In genomic region chr16:37940291-37940690, GRCm38 (mm10) we compare ENCODE assay signal across 18 mouse cellular contexts. TPM values are rescaled to one million over a fixed set of nuclear protein-coding genes. Genes with fewer than 3 reads are reported as not detected.
DNase-seq lines count a peak whose midpoint lies in the region; ATAC-seq and TF ChIP-seq lines count a peak whose summit lies in the region.
"Had no signal": no experiment of that assay in that cellular context is flagged by ENCODE, and none has a peak within 500 bp of the region (broad histone marks: within the 10 kb centered on the region; RNA-seq: fewer than 3 reads in every experiment).

No protein-coding gene starts in this region.

- H3ac ChIP-seq in C2C12 (ENCODE audit: control insufficient read depth, insufficient read length, low read depth), result no peak overlapping the region

- ATAC-seq in kidney, embryonic 16.5 days (ENCODE audit: low FRiP score, low TSS enrichment), result no peak
- ATAC-seq: intestine, embryonic 15.5 days had no signal

- H3K79me2 ChIP-seq in C2C12 (ENCODE audit: control insufficient read depth, insufficient read depth), result no peaks in the 10 kb centered on the region

- H3K4me3 ChIP-seq in kidney, embryonic 16.5 days (ENCODE audit: low read length), result no peak overlapping the region
- peak overlapping the region; percentile 11 for H3K4me3 ChIP-seq in C2C12 (ENCODE audit: insufficient read depth, poor library complexity, severe bottlenecking)
- H3K4me3 ChIP-seq: heart, embryonic 13.5 days; intestine, embryonic 15.5 days had no signal

- H3K9me3 ChIP-seq in kidney, embryonic 16.5 days (ENCODE audit: low read length), result no peaks in the 10 kb centered on the region
- H3K9me3 ChIP-seq: heart, embryonic 13.5 days; intestine, embryonic 15.5 days had no signal

- H3K4me1 ChIP-seq in kidney, embryonic 16.5 days (ENCODE audit: insufficient read depth, low read length), result 0 out of 2 replicates have a peak, but pooled peaks cover 2% of the 10 kb centered on the region
- H3K4me1 ChIP-seq: intestine, embryonic 15.5 days had no signal

- no peaks in the 10 kb centered on the region for H3K36me3 ChIP-seq in kidney, embryonic 16.5 days (ENCODE audit: insufficient read depth, low read length)
- H3K36me3 ChIP-seq in C2C12 (ENCODE audit: control insufficient read depth, insufficient read depth), result no peaks in the 10 kb centered on the region
- H3K36me3 ChIP-seq: heart, embryonic 13.5 days; intestine, embryonic 15.5 days had no signal

- intact Hi-C loops in left cerebral cortex, postnatal 25 days (cut with DNase I), result no loop called here

- H3K27ac ChIP-seq in kidney, embryonic 16.5 days (ENCODE audit: low read length), result no peak overlapping the region
- H3K27ac ChIP-seq: heart, embryonic 13.5 days; intestine, embryonic 15.5 days; liver, embryonic 14.5 days had no signal

- H3K4me2 ChIP-seq in kidney, embryonic 16.5 days (replicated peaks; ENCODE audit: low read depth, low read length), result 0 out of 2 replicates have a peak overlapping the region, but pooled peaks have one; percentile 12
- H3K4me2 ChIP-seq: heart, embryonic 13.5 days; intestine, embryonic 15.5 days had no signal

- TF ChIP-seq CTCF in C2C12 (IDR thresholded peaks at IDR 0.05; ENCODE audit: control insufficient read depth, insufficient read depth, insufficient read length), result no peak

- no peaks in the 10 kb centered on the region for H3K79me3 ChIP-seq in C2C12 (ENCODE audit: low read depth)

- H3K9ac ChIP-seq in kidney, embryonic 16.5 days (replicated peaks; ENCODE audit: low read length), result no peak overlapping the region
- H3K9ac ChIP-seq: heart, embryonic 13.5 days; intestine, embryonic 15.5 days; liver, embryonic 14.5 days had no signal

- H3K27me3 ChIP-seq in kidney, embryonic 16.5 days (ENCODE audit: insufficient read depth, low read length), result no peaks in the 10 kb centered on the region
- H3K27me3 ChIP-seq in C2C12 (ENCODE audit: control insufficient read depth, insufficient read depth, insufficient read length), result no peaks in the 10 kb centered on the region
- H3K27me3 ChIP-seq: heart, embryonic 13.5 days; intestine, embryonic 15.5 days had no signal

- WGBS in kidney, embryonic 16.5 days, result 58% methylated on average over 10 of the region's 10 CpGs

- no peak for DNase-seq in kidney, adult 8-10 months
- peak; percentile 60 for DNase-seq in 3134 (ENCODE audit: extremely low read depth, insufficient read length, low spot score)
- peak; percentile 65 for DNase-seq in lung, postnatal 10 days
- DNase-seq in B cell, adult 2 months, result no peak
- no peak for DNase-seq in left cerebral cortex, postnatal 25 days (ENCODE audit: low spot score in 2 of 2)
- DNase-seq in ovary, postnatal 14 days (ENCODE audit: low spot score), result no peak
- DNase-seq: cerebellum, adult 8-10 months; embryo, embryonic 11 days; gastrocnemius, postnatal 36 days; right cerebral cortex, adult 18-20 months had no signal

TF ChIP-seq in C2C12, 6 proteins besides CTCF, POLR2A, EP300 and RAD21:
- TF ChIP-seq MYOD1 (IDR thresholded peaks at IDR 0.05; ENCODE audit: control insufficient read depth, insufficient read length, low read depth) (no peak), MAX (IDR thresholded peaks at IDR 0.05) (peak; percentile 40), USF1 (IDR thresholded peaks at IDR 0.05; ENCODE audit: low read depth) (peak; percentile 50), FOSL1 (IDR thresholded peaks at IDR 0.05; ENCODE audit: insufficient read depth, low read length, poor library complexity, severe bottlenecking) (peak; percentile 51)

RNA-seq across cellular contexts. Expression of gene Gpr156, which starts 24.0 kb away (rescaled TPM):
- polyA plus RNA-seq in kidney, embryonic 16.5 days (2015; fragmentation: Nextera tagmentation; extraction: Ambion mirVana), result 0.85 and 1.3 TPM in 2 replicates
- 0.02 TPM for polyA plus RNA-seq in C2C12 (2012; fragmentation: generic; extraction: Trizol)
- total RNA-seq in left cerebral cortex, postnatal 25 days (2021), result under 1 TPM; 0.46 to 0.48 TPM
- total RNA-seq: hematopoietic stem cell, adult 5-6 weeks; megakaryocyte, adult 5-6 weeks; neutrophil, adult 5-6 weeks had no signal

Comparison
In these comparisons a context has a peak if more than half of its experiments do, and no peak if none do; other contexts are left out.
1. DNase-seq: peak in 3134 (single experiment) and lung, postnatal 10 days (single experiment); none in kidney, adult 8-10 months (0 of 2), B cell, adult 2 months (0 of 2), left cerebral cortex, postnatal 25 days (0 of 2) and ovary, postnatal 14 days (single experiment).